Mouse (Mus musculus): ENCODE measurements around the gene Lhx8. TPM values are rescaled to one million over a fixed set of nuclear protein-coding genes. Genes with fewer than 3 reads are reported as not detected.

The Lhx8 gene
- not detected for polyA plus RNA-seq (2017; shearing (Covaris generic))

GRCm38 (mm10) chr3:154330181-154331002 is at the start of gene Lhx8:
Lhx8 (minus strand) TSS chr3:154330659.

